Mouse (Mus musculus) liver, postnatal 0 days (tissue): ENCODE results near the gene Fer1l5.

Experiments used
- CTCF ChIP-seq: sonication (generic); IDR thresholded peaks from 2 replicates; pipeline ENCODE4 v1.5.1; 2016; ENCODE audit warnings: antibody characterized with exemption, low read depth
- EP300 ChIP-seq: IDR thresholded peaks from 2 replicates; pipeline ENCODE4 v1.6.1; 2016; ENCODE audit warnings: antibody characterized with exemption, low read depth, mild to moderate bottlenecking

GRCm38 (mm10) chr1:36371934-36372845, at the start of gene Fer1l5:
- no peak for TF ChIP-seq CTCF
- TF ChIP-seq EP300: no peak
